Mouse (Mus musculus): ENCODE results near the gene Hmgb1. TPM values are rescaled to one million over a fixed set of nuclear protein-coding genes. Genes with fewer than 3 reads are reported as not detected.

Hmgb1 gene
- polyA plus RNA-seq, 1 experiment from 2014 or later, result 439 TPM

- Histone ChIP-seq H3K36me3 (replicated peaks; ENCODE audit: insufficient read depth, low read length) (no peaks in the 10 kb centered on the region), H3K9ac (replicated peaks) (no peak overlapping the region), H3K4me2 (ENCODE audit: low read depth, low read length) (peak overlapping the region; percentile 42; the same call in 1 of the 2 replicates), H3K4me3 (ENCODE audit: low read depth, low read length) (no peak overlapping the region), H3K27ac (ENCODE audit: low read depth) (peak overlapping the region; percentile 52), H3K4me1 (ENCODE audit: insufficient read depth) (peaks cover 25% of the 10 kb centered on the region), H3K9me3 (ENCODE audit: low read length) (no peaks in the 10 kb centered on the region), H3K27me3 (ENCODE audit: insufficient read depth, low read length) (no peaks in the 10 kb centered on the region)
- no peak for TF ChIP-seq CTCF (IDR thresholded peaks at IDR 0.05; ENCODE audit: low read depth)
- no peak for TF ChIP-seq EP300 (IDR thresholded peaks at IDR 0.05; ENCODE audit: low read depth)
- 54% methylated on average over 3 of the region's 3 CpGs for WGBS (ENCODE audit: insufficient replicate concordance)
- 0 out of 2 replicates have a peak, but pooled peaks have one; percentile 38 for ATAC-seq
- no peak for DNase-seq
These were observed 46.8 kb downstream of the Hmgb1 start for GRCm38 (mm10) chr5:149137447-149137846.

GRCm38 (mm10) chr5:149136933-149137365 lies 47.3 kb downstream of the Hmgb1 start:
- peaks cover 25% of the 10 kb centered on the region for H3K4me1 ChIP-seq (ENCODE audit: insufficient read depth)
- no peaks in the 10 kb centered on the region for H3K36me3 ChIP-seq (replicated peaks; ENCODE audit: insufficient read depth, low read length)
- DNase-seq, result peak; percentile 72
- H3K4me3 ChIP-seq (ENCODE audit: low read depth, low read length), result no peak overlapping the region
- WGBS (ENCODE audit: insufficient replicate concordance), result 55% methylated on average over 4 of the region's 4 CpGs
- peak overlapping the region; percentile 52 for H3K27ac ChIP-seq (ENCODE audit: low read depth)
- peak overlapping the region; percentile 42; the same call in 1 of the 2 replicates for H3K4me2 ChIP-seq (ENCODE audit: low read depth, low read length)
- H3K9ac ChIP-seq (replicated peaks), result no peak overlapping the region
- H3K27me3 ChIP-seq (ENCODE audit: insufficient read depth, low read length), result no peaks in the 10 kb centered on the region
- TF ChIP-seq CTCF (IDR thresholded peaks at IDR 0.05; ENCODE audit: low read depth), result no peak
- TF ChIP-seq EP300 (IDR thresholded peaks at IDR 0.05; ENCODE audit: low read depth), result peak; percentile 57; the same call in 1 of the 2 replicates
- peak; percentile 95 for ATAC-seq
- no peaks in the 10 kb centered on the region for H3K9me3 ChIP-seq (ENCODE audit: low read length)

GRCm38 (mm10) chr5:149135455-149136354 lies 48.6 kb downstream of the Hmgb1 start:
- H3K36me3 ChIP-seq (replicated peaks; ENCODE audit: insufficient read depth, low read length), result no peaks in the 10 kb centered on the region
- no peak overlapping the region for H3K9ac ChIP-seq (replicated peaks)
- ATAC-seq (no peak), DNase-seq (no peak)
- H3K9me3 ChIP-seq (ENCODE audit: low read length), result no peaks in the 10 kb centered on the region
- H3K4me3 ChIP-seq (ENCODE audit: low read depth, low read length), result no peak overlapping the region
- H3K4me1 ChIP-seq (ENCODE audit: insufficient read depth), result peaks cover 25% of the 10 kb centered on the region
- 71% methylated on average over 10 of the region's 10 CpGs for WGBS (ENCODE audit: insufficient replicate concordance)
- H3K27ac ChIP-seq (ENCODE audit: low read depth), result no peak overlapping the region
- no peak for TF ChIP-seq EP300 (IDR thresholded peaks at IDR 0.05; ENCODE audit: low read depth)
- no peak for TF ChIP-seq CTCF (IDR thresholded peaks at IDR 0.05; ENCODE audit: low read depth)
- H3K4me2 ChIP-seq (ENCODE audit: low read depth, low read length), result peak overlapping the region; percentile 40; the same call in 1 of the 2 replicates
- H3K27me3 ChIP-seq (ENCODE audit: insufficient read depth, low read length), result no peaks in the 10 kb centered on the region

- DNase-seq, result no peak
- no peak; the same call in 1 of the 2 replicates for ATAC-seq
- Histone ChIP-seq H3K4me3 (ENCODE audit: low read depth, low read length) (no peak overlapping the region), H3K9ac (replicated peaks) (no peak overlapping the region), H3K4me2 (ENCODE audit: low read depth, low read length) (peak overlapping the region; percentile 40), H3K9me3 (ENCODE audit: low read length) (no peaks in the 10 kb centered on the region), H3K27ac (ENCODE audit: low read depth) (no peak overlapping the region), H3K4me1 (ENCODE audit: insufficient read depth) (peaks cover 25% of the 10 kb centered on the region), H3K27me3 (ENCODE audit: insufficient read depth, low read length) (no peaks in the 10 kb centered on the region), H3K36me3 (replicated peaks; ENCODE audit: insufficient read depth, low read length) (no peaks in the 10 kb centered on the region)
- WGBS (ENCODE audit: insufficient replicate concordance), result 44% methylated on average over 10 of the region's 10 CpGs
- TF ChIP-seq CTCF (IDR thresholded peaks at IDR 0.05; ENCODE audit: low read depth) (no peak), EP300 (IDR thresholded peaks at IDR 0.05; ENCODE audit: low read depth) (no peak)
These were observed 49.4 kb downstream of the Hmgb1 start for GRCm38 (mm10) chr5:149134751-149135454.

GRCm38 (mm10) chr5:149128473-149128872 lies 55.8 kb downstream of the Hmgb1 start:
- TF ChIP-seq EP300 (IDR thresholded peaks at IDR 0.05; ENCODE audit: low read depth), result no peak
- TF ChIP-seq CTCF (IDR thresholded peaks at IDR 0.05; ENCODE audit: low read depth), result no peak
- H3K27ac ChIP-seq (ENCODE audit: low read depth), result no peak overlapping the region
- H3K9me3 ChIP-seq (ENCODE audit: low read length), result no peaks in the 10 kb centered on the region
- no peak overlapping the region for H3K4me2 ChIP-seq (ENCODE audit: low read depth, low read length)
- no peak overlapping the region for H3K9ac ChIP-seq (replicated peaks)
- H3K4me1 ChIP-seq (ENCODE audit: insufficient read depth), result no peaks in the 10 kb centered on the region
- no peaks in the 10 kb centered on the region for H3K27me3 ChIP-seq (ENCODE audit: insufficient read depth, low read length)
- WGBS (ENCODE audit: insufficient replicate concordance), result 82% methylated on average over 15 of the region's 15 CpGs
- DNase-seq, result no peak
- no peaks in the 10 kb centered on the region for H3K36me3 ChIP-seq (replicated peaks; ENCODE audit: insufficient read depth, low read length)
- no peak for ATAC-seq
- no peak overlapping the region for H3K4me3 ChIP-seq (ENCODE audit: low read depth, low read length)

- Histone ChIP-seq H3K27ac (ENCODE audit: low read depth) (no peak overlapping the region), H3K9me3 (ENCODE audit: low read length) (no peaks in the 10 kb centered on the region), H3K27me3 (ENCODE audit: insufficient read depth, low read length) (no peaks in the 10 kb centered on the region), H3K9ac (replicated peaks) (no peak overlapping the region), H3K36me3 (replicated peaks; ENCODE audit: insufficient read depth, low read length) (no peaks in the 10 kb centered on the region), H3K4me3 (ENCODE audit: low read depth, low read length) (no peak overlapping the region), H3K4me2 (ENCODE audit: low read depth, low read length) (no peak overlapping the region), H3K4me1 (ENCODE audit: insufficient read depth) (no peaks in the 10 kb centered on the region)
- TF ChIP-seq EP300 (IDR thresholded peaks at IDR 0.05; ENCODE audit: low read depth), result no peak
- DNase-seq (no peak), ATAC-seq (no peak)
- 95% methylated on average over 6 of the region's 6 CpGs for WGBS (ENCODE audit: insufficient replicate concordance)
These were observed 60.5 kb downstream of the Hmgb1 start for GRCm38 (mm10) chr5:149123795-149124194.

Measured in liver, postnatal 0 days (tissue).